Mouse (Mus musculus): ENCODE measurements at regions not wholly inside any gene's neighbourhood (a gene's known extent, or its start where the extent isn't known, plus 50 kb on each side); places are given as distances from the start of the nearest gene placed in this dataset.

- TF ChIP-seq MYOD1 (IDR thresholded peaks at IDR 0.05; ENCODE audit: control insufficient read depth in 1 of 3, insufficient read length in 2 of 3, low read depth in 2 of 3): no peak
- no peak for TF ChIP-seq POLR2A (IDR thresholded peaks at IDR 0.05; ENCODE audit: insufficient read length, low read depth)
Measured at GRCm38 (mm10) chr1:90696000-90696399, 93.2 kb downstream of the Cops8 start.
